Mouse (Mus musculus): Measurements from ENCODE around the gene 2010106E10Rik.

2010106E10Rik gene

DNA sequence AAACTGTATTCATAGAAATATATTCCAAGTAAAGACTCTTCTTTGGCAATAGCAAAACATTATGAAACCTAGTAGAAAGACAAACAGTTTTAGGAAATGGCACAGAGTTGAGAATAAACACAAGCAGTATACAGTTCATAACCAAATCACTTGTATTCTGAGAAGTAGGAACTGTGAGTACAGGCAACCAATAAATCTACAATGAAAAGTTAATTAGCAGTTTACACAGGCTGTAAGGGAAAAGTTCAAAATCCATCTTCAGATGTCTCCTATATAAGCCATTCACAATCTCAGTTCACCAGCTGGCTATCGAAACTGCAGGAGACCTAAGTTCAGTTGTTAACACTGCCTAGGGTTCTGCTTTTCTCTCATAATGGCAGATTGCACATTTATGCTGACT lies at the start of gene 2010106E10Rik:
2010106E10Rik (plus strand) TSS at position 301 of the 400 bp plus-strand sequence.
- DNase-seq (ENCODE audit: low spot score in 2 of 2), result no peak

GRCm38 (mm10) chrX:112505651-112506050 lies 10.6 kb downstream of the 2010106E10Rik start:
- no peak for DNase-seq (ENCODE audit: low spot score in 2 of 2)

DNA sequence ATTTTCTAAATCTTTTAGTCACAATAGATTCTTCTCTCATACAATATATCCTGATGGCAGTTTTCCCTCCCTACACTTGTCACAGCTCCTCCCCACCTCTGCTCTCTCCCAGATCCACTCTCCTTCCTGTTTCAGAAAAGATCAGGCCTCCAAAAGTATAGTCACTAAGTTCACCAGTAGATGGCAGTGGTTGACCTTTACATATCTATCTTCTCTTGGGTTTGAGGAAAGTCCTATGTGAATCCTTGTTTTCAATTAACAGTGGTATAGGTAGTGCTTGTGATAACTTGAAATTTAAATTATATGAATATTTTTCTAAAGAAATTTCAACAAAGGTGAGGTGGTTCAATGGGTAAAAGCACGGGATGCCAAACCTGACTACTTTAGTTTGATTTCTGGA lies 29.7 kb downstream of the 2010106E10Rik start:
- no peak for DNase-seq (ENCODE audit: low spot score in 2 of 2)

GRCm38 (mm10) chrX:112543115-112543514 lies 48.0 kb downstream of the 2010106E10Rik start:
- no peak for DNase-seq (ENCODE audit: low spot score in 2 of 2)

DNA sequence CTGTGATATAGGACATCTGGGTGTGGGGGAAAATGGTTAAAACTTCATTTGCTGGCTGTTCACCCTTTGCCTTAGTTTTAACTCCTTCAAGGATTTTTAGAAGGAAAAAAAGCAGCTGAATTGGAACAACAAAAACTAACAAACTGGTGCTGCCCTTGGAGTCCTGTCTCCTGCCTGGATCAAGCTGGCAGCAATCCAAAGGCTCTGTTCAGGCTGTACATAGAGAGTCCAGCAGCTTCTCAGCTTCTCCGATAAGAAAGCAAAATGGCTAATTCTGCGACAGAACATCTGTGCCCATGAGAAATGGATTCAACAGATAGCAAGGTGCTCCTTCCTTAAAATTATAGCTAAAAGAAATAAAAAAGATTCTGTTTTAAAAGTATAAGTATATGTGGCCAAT lies 72.6 kb downstream of the 2010106E10Rik start:
- DNase-seq (ENCODE audit: low spot score in 2 of 2), result no peak

DNA sequence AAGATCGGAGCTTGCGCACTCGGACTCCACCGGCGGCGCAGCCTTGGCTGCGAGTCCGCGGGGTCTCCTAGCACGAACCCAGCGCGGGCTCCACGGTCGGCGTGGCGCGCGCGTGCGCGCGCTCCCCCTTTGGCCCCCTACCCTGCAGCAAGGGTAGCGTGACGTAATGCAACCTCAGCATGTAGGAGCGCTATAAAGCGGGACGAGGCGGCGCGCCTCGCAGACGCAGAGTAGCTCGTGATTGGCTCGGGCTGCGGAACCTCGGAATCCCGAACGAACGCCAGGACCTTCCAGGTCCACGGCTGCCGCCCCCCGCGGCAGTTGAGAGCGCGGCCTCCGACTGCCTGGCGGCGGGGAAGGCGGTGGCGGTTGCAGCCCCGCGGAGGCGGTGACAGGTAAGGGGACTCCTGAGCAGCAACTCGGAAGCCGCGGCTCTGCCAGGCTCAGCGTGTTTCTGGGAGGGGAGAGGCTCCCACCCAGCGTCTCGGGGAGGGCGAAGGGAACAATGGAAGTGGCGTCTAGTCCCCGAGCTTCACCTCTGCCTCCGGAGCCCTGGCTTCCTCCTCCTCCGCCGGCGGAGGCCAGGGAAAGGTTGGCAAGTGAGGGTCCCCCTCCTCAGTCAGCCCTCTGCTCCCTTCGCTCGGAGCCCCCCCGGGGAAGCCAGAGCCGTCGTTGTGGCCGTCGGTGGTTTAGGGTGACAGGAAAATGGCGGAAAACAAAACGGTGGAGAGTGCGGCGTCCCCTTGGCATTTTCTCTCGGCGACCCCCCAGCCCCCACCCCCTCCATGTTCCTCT lies 105.6 kb downstream of the 2010106E10Rik start, which contains the start of gene Zfp711:
Zfp711 (plus strand) TSS at position 16 of the 795 bp plus-strand sequence.
- peak; percentile 23 to 74 for DNase-seq (ENCODE audit: low spot score in 2 of 2)

DNA sequence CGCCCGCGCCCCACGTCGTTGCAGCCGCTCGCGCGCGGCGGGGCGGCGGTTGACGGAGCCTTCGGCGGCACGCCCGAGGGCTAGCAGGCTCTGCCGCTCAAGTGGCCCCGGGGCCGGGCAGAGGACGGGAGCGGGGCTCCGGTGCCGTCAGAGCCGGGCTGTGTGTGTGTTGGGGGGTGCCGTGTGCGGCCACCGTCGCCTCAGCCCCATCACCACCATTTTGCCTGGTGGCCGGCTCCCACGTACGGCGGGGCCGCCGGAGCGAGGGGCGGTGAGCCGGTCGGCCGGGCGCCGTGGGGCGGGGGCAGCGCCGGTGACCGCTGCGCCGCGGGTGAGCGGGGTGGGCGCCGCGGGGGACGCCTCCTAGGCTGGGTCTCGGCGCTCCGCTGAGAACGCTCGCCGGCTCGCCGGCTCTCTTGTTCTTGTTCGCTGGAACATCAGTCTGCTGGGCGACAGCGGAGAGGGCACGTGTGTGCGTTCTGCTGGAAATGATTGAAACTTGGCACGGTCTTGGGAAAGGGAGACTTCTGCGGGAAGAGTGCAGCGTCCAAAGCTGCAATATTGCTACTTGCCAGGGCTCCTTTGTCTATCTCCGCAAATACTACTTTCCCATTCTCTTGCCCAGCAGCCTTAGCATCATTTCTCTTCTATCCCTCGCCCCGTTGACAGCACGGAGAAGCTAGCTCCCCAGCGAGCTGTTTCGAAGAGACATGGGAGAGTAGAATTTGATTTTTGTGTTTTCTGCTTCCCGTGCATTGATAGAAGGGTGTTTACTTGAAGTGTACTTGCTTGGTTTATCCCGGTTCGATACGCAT lies 106.4 kb downstream of the 2010106E10Rik start:
- DNase-seq (ENCODE audit: low spot score in 2 of 2), result peak; percentile 20 to 62
